Mouse (Mus musculus): ENCODE results near the gene Bnc2.

DNA sequence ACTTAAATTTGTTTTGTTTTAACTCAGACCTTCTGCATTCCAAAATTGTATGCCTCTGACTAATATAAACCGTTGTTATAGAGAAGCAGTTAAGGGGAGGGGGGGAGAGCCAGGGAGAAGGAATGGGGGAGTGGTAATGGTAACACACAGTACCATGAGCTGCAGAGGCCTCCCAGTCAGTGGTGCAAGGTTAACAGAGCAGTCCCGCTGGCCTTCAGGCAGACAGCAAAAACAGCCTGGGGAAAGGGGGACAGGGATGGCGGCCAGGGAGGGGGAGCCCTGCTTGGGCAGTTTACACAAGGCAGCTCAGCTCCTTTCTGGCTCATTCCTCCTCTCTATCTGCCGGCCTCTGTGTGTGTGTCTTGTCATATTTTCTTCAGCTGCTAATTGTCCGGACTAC, 151.9 kb downstream of the Bnc2 start:
- TF ChIP-seq CTCF (conservative IDR thresholded peaks at IDR 0.05; ENCODE audit: low read length) (no peak), NANOG (IDR thresholded peaks at IDR 0.05; ENCODE audit: borderline replicate concordance, low read length) (no peak), POU5F1 (IDR thresholded peaks at IDR 0.05; ENCODE audit: borderline replicate concordance, low read length) (no peak)
